Comparison of ENCODE assay signal across 16 mouse cellular contexts in the genomic region with DNA sequence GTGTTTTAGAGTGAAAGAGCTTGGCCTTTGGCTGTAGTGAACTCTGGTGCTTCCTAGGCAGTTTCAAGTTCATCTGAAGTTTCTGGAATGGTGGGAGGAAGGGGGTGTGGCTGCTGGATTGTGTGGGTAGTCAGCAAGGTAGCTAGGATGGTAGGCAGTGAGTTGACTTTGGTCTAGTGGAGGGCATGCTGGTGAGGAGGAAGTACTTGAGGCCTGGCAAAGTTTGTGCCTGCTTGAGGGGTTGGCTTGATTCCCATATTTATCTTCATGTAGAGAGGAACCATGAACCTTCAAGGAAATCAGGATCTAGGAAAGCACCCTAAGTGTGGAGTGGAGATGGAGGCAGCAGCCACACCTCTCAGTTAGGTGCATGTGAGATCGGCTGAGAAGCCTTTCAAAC. TPM values are rescaled to one million over a fixed set of nuclear protein-coding genes. Genes with fewer than 3 reads are reported as not detected.
DNase-seq lines count a peak whose midpoint lies in the region; ATAC-seq and TF ChIP-seq lines count a peak whose summit lies in the region.
"Had no signal": no experiment of that assay in that cellular context is flagged by ENCODE, and none has a peak within 500 bp of the region (broad histone marks: within the 10 kb centered on the region; RNA-seq: fewer than 3 reads in every experiment).

No protein-coding gene starts in this region.

- H3K27ac ChIP-seq in layer of hippocampus, adult 2 months, result peak overlapping the region; percentile 62; the same call in 1 of the 2 replicates
- peak overlapping the region; percentile 11; the same call in 1 of the 2 replicates for H3K27ac ChIP-seq in lung, embryonic 16.5 days (ENCODE audit: low read length)
- H3K27ac ChIP-seq in stomach, postnatal 0 days (replicated peaks), result no peak overlapping the region
- no peak overlapping the region for H3K27ac ChIP-seq in hindbrain, embryonic 12.5 days
- H3K27ac ChIP-seq: forebrain, embryonic 12.5 days; limb, embryonic 13.5 days; midbrain, embryonic 12.5 days; neural tube, embryonic 13.5 days had no signal

- 0 out of 2 replicates have a peak, but pooled peaks cover 2% of the 10 kb centered on the region for H3K4me1 ChIP-seq in lung, embryonic 16.5 days (replicated peaks; ENCODE audit: control insufficient read depth, insufficient read depth, low read length)
- no peaks in the 10 kb centered on the region for H3K4me1 ChIP-seq in stomach, postnatal 0 days (replicated peaks; ENCODE audit: control insufficient read depth, insufficient read depth)
- no peaks in the 10 kb centered on the region for H3K4me1 ChIP-seq in hindbrain, embryonic 12.5 days
- H3K4me1 ChIP-seq: forebrain, embryonic 12.5 days; limb, embryonic 13.5 days; midbrain, embryonic 12.5 days; neural tube, embryonic 13.5 days had no signal

- DNase-seq in layer of hippocampus, adult 2 months (ENCODE audit: low spot score in 2 of 2), result no peak
- DNase-seq in layer of hippocampus, postnatal 14 days (ENCODE audit: low spot score in 2 of 2), result no peak
- DNase-seq in kidney, postnatal 25 days, result peak; percentile 65 to 83
- peak; percentile 38 for DNase-seq in stomach, postnatal 0 days (ENCODE audit: low spot score)
- DNase-seq in retina, embryonic 14.5 days (ENCODE audit: low spot score), result no peak
- DNase-seq: cerebellum, postnatal 10 days; gastrocnemius, postnatal 14 days; layer of hippocampus, adult 9-11 months had no signal

- no peak for TF ChIP-seq CTCF in layer of hippocampus, adult 2 months (conservative IDR thresholded peaks at IDR 0.05)
- TF ChIP-seq CTCF in stomach, postnatal 0 days (IDR thresholded peaks at IDR 0.05; ENCODE audit: low read depth), result no peak

- no peaks in the 10 kb centered on the region for H3K27me3 ChIP-seq in lung, embryonic 16.5 days (ENCODE audit: control insufficient read depth, insufficient read depth, low read depth, low read length)
- no peaks in the 10 kb centered on the region for H3K27me3 ChIP-seq in stomach, postnatal 0 days (ENCODE audit: control insufficient read depth, insufficient read depth, low read length)
- H3K27me3 ChIP-seq in hindbrain, embryonic 12.5 days, result no peaks in the 10 kb centered on the region
- H3K27me3 ChIP-seq: forebrain, embryonic 12.5 days; limb, embryonic 13.5 days; midbrain, embryonic 12.5 days; neural tube, embryonic 13.5 days had no signal

- no peak overlapping the region for H3K9ac ChIP-seq in lung, embryonic 16.5 days (ENCODE audit: low read length)
- no peak overlapping the region for H3K9ac ChIP-seq in stomach, postnatal 0 days (ENCODE audit: low read length)
- H3K9ac ChIP-seq in hindbrain, embryonic 12.5 days, result no peak overlapping the region
- H3K9ac ChIP-seq: forebrain, embryonic 12.5 days; limb, embryonic 13.5 days; midbrain, embryonic 12.5 days; neural tube, embryonic 13.5 days had no signal

- WGBS in lung, embryonic 16.5 days, result 61% methylated on average over 1 of the region's 1 CpGs
- WGBS in stomach, postnatal 0 days, result 82% methylated on average over 1 of the region's 1 CpGs
- 76% methylated on average over 1 of the region's 1 CpGs for WGBS in hindbrain, embryonic 12.5 days

- ATAC-seq in lung, embryonic 16.5 days (ENCODE audit: low read depth), result peak; percentile 92
- ATAC-seq in stomach, postnatal 0 days (ENCODE audit: low FRiP score, low TSS enrichment), result peak; percentile 62
- ATAC-seq in hindbrain, embryonic 12.5 days (ENCODE audit: low FRiP score), result no peak
- ATAC-seq: inflammation-experienced regulatory T-cells, adult 6 months had no signal

- H3K4me2 ChIP-seq in lung, embryonic 16.5 days (ENCODE audit: low read depth, low read length), result no peak overlapping the region
- H3K4me2 ChIP-seq in stomach, postnatal 0 days (replicated peaks; ENCODE audit: low read depth), result no peak overlapping the region
- H3K4me2 ChIP-seq in hindbrain, embryonic 12.5 days (replicated peaks), result no peak overlapping the region
- H3K4me2 ChIP-seq: forebrain, embryonic 12.5 days; limb, embryonic 13.5 days; midbrain, embryonic 12.5 days; neural tube, embryonic 13.5 days had no signal

- H3K36me3 ChIP-seq in lung, embryonic 16.5 days (ENCODE audit: control insufficient read depth, insufficient read depth, low read length), result peaks cover 24% of the 10 kb centered on the region; the same call in 1 of the 2 replicates
- peaks cover 8% of the 10 kb centered on the region for H3K36me3 ChIP-seq in stomach, postnatal 0 days (ENCODE audit: control insufficient read depth, insufficient read depth, low read length)
- peaks cover 82% of the 10 kb centered on the region for H3K36me3 ChIP-seq in hindbrain, embryonic 12.5 days

- H3K9me3 ChIP-seq in lung, embryonic 16.5 days (ENCODE audit: control insufficient read depth, low read length), result no peaks in the 10 kb centered on the region
- H3K9me3 ChIP-seq in stomach, postnatal 0 days (ENCODE audit: control insufficient read depth, low read length), result no peaks in the 10 kb centered on the region
- no peaks in the 10 kb centered on the region for H3K9me3 ChIP-seq in hindbrain, embryonic 12.5 days (replicated peaks)
- H3K9me3 ChIP-seq: forebrain, embryonic 12.5 days; G1E; limb, embryonic 13.5 days; midbrain, embryonic 12.5 days; neural tube, embryonic 13.5 days had no signal

- no peak overlapping the region for H3K4me3 ChIP-seq in layer of hippocampus, adult 2 months
- H3K4me3 ChIP-seq in lung, embryonic 16.5 days (ENCODE audit: low read length), result no peak overlapping the region
- H3K4me3 ChIP-seq in stomach, postnatal 0 days (ENCODE audit: low read depth, low read length), result no peak overlapping the region
- no peak overlapping the region for H3K4me3 ChIP-seq in hindbrain, embryonic 12.5 days
- H3K4me3 ChIP-seq: forebrain, embryonic 12.5 days; limb, embryonic 13.5 days; midbrain, embryonic 12.5 days; neural tube, embryonic 13.5 days had no signal

- no peak for TF ChIP-seq EP300 in stomach, postnatal 0 days (optimal IDR thresholded peaks at IDR 0.05)

RNA-seq across cellular contexts. Expression of a gene that starts 21.9 kb away (rescaled TPM):
- 100 to 1,000 TPM; 442 to 446 TPM for total RNA-seq in layer of hippocampus, adult 2 months (2021)
- total RNA-seq in layer of hippocampus, postnatal 14 days (2021), result 100 to 1,000 TPM; 481 to 503 TPM
- 171 and 180 TPM in 2 replicates for polyA plus RNA-seq in lung, embryonic 16.5 days (2015; fragmentation: Nextera tagmentation; extraction: Ambion mirVana)
- polyA plus RNA-seq in stomach, postnatal 0 days (2015; fragmentation: Nextera tagmentation; extraction: Ambion mirVana), result 130 and 141 TPM in 2 replicates
- polyA plus RNA-seq in hindbrain, embryonic 12.5 days (2016; fragmentation: Nextera tagmentation; extraction: Ambion mirVana), result 193 TPM in 2 replicates

RNA-seq across cellular contexts. Expression of a gene that starts 22.3 kb away (rescaled TPM):
- 10 to 100 TPM; 33.0 to 36.8 TPM for total RNA-seq in layer of hippocampus, adult 2 months (2021)
- 10 to 100 TPM; 31.0 to 39.0 TPM for total RNA-seq in layer of hippocampus, postnatal 14 days (2021)
- polyA plus RNA-seq in lung, embryonic 16.5 days (2015; fragmentation: Nextera tagmentation; extraction: Ambion mirVana), result 146 and 148 TPM in 2 replicates
- polyA plus RNA-seq in stomach, postnatal 0 days (2015; fragmentation: Nextera tagmentation; extraction: Ambion mirVana), result 75.8 and 77.0 TPM in 2 replicates
- 102 and 115 TPM in 2 replicates for polyA plus RNA-seq in hindbrain, embryonic 12.5 days (2016; fragmentation: Nextera tagmentation; extraction: Ambion mirVana)

RNA-seq across cellular contexts. Expression of a gene that starts 32.0 kb away (rescaled TPM):
- total RNA-seq in layer of hippocampus, adult 2 months (2021), result 10 to 100 TPM; 44.8 to 51.4 TPM
- total RNA-seq in layer of hippocampus, postnatal 14 days (2021), result 10 to 100 TPM; 52.8 to 54.7 TPM
- polyA plus RNA-seq in lung, embryonic 16.5 days (2015; fragmentation: Nextera tagmentation; extraction: Ambion mirVana), result 64.5 and 65.1 TPM in 2 replicates
- 65.6 and 66.4 TPM in 2 replicates for polyA plus RNA-seq in stomach, postnatal 0 days (2015; fragmentation: Nextera tagmentation; extraction: Ambion mirVana)
- 58.0 and 58.4 TPM in 2 replicates for polyA plus RNA-seq in hindbrain, embryonic 12.5 days (2016; fragmentation: Nextera tagmentation; extraction: Ambion mirVana)

RNA-seq across cellular contexts. Expression of a gene that starts 35.4 kb away (rescaled TPM):
- 10 to 100 TPM; 28.6 to 38.4 TPM for total RNA-seq in layer of hippocampus, adult 2 months (2021)
- 10 to 100 TPM; 24.6 to 31.6 TPM for total RNA-seq in layer of hippocampus, postnatal 14 days (2021)
- 32.3 and 36.0 TPM in 2 replicates for polyA plus RNA-seq in lung, embryonic 16.5 days (2015; fragmentation: Nextera tagmentation; extraction: Ambion mirVana)
- 18.8 and 20.5 TPM in 2 replicates for polyA plus RNA-seq in stomach, postnatal 0 days (2015; fragmentation: Nextera tagmentation; extraction: Ambion mirVana)
- polyA plus RNA-seq in hindbrain, embryonic 12.5 days (2016; fragmentation: Nextera tagmentation; extraction: Ambion mirVana), result 20.4 and 21.2 TPM in 2 replicates

RNA-seq across cellular contexts. Expression of a gene that starts 42.6 kb away (rescaled TPM):
- 10 to 100 TPM; 75.2 to 81.8 TPM for total RNA-seq in layer of hippocampus, adult 2 months (2021)
- total RNA-seq in layer of hippocampus, postnatal 14 days (2021), result 100 to 1,000 TPM; 131 to 136 TPM
- polyA plus RNA-seq in lung, embryonic 16.5 days (2015; fragmentation: Nextera tagmentation; extraction: Ambion mirVana), result 10.0 and 10.7 TPM in 2 replicates
- polyA plus RNA-seq in stomach, postnatal 0 days (2015; fragmentation: Nextera tagmentation; extraction: Ambion mirVana), result 9.5 and 9.7 TPM in 2 replicates
- 48.0 and 57.1 TPM in 2 replicates for polyA plus RNA-seq in hindbrain, embryonic 12.5 days (2016; fragmentation: Nextera tagmentation; extraction: Ambion mirVana)
- total RNA-seq: G1E had no signal
- polyA plus RNA-seq: G1E; inflammation-experienced regulatory T-cells, adult 6 months had no signal

Comparison
In these comparisons a context has a peak if more than half of its experiments do, and no peak if none do; other contexts are left out.
1. DNase-seq: peak in kidney, postnatal 25 days (2 of 2) and stomach, postnatal 0 days (single experiment); none in layer of hippocampus, adult 2 months (0 of 2), layer of hippocampus, postnatal 14 days (0 of 2) and retina, embryonic 14.5 days (single experiment).
2. H3K27ac ChIP-seq: peak in layer of hippocampus, adult 2 months (single experiment) and lung, embryonic 16.5 days (single experiment); none in stomach, postnatal 0 days (single experiment) and hindbrain, embryonic 12.5 days (single experiment).